Mouse (Mus musculus) gastrocnemius, postnatal 4 days (tissue): ENCODE data around the gene Elp5. TPM values are rescaled to one million over a fixed set of nuclear protein-coding genes. Genes with fewer than 3 reads are reported as not detected.
"Not testable (repeated sequence)": the region's sequence is repeated elsewhere in the genome, so short reads cannot be mapped to it uniquely, and the experiment has no call there.

Source experiments
- DNase-seq, 2 experiments: peaks; one replicate each; pipeline ENCODE4 v3.0.0; 2021 to 2022; ENCODE audit warnings: low spot score in 2 of 2, mixed read lengths in 2 of 2
- total RNA-seq, 2 experiments: library from RNA; stranded (reverse); gene quantifications; 2 replicates each; pipeline ENCODE4 v1.2.3; 2021

Elp5 gene
- total RNA-seq, 2 experiments from 2014 or later, result 61.9 to 63.7 TPM

GRCm38 (mm10) chr11:69936714-69937347 lies 45.5 kb downstream of the Elp5 start:
- DNase-seq, result no peak

- DNase-seq, result no peak
Measured at GRCm38 (mm10) chr11:69936156-69936555, 46.2 kb downstream of the Elp5 start.

- peak; percentile 53 to 76 for DNase-seq
Measured at GRCm38 (mm10) chr11:69935137-69935879, 47.0 kb downstream of the Elp5 start, which contains the start of gene Ybx2. Gene Ybx2, plus strand, starts transcription at chr11:69935796.

DNA sequence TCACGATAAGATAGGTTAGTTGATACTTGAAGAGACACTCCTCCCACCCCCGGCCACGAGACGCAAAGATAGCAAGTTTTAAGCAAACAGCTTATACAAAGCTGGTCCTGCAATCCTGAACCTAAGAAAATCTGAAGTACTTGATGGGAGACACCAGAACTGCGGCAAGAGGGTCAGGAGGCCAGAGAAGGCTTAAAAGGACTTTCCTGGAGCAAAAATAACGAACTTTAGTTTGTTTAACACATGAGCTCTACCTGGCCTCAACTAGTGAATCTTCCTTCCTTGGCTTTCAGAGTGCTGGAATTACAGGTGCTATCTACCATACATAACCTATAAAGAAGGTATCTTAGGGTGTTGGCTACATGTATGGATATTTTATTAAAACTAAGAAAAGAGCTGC lies 47.6 kb downstream of the Elp5 start:
- DNase-seq, result no peak

DNA sequence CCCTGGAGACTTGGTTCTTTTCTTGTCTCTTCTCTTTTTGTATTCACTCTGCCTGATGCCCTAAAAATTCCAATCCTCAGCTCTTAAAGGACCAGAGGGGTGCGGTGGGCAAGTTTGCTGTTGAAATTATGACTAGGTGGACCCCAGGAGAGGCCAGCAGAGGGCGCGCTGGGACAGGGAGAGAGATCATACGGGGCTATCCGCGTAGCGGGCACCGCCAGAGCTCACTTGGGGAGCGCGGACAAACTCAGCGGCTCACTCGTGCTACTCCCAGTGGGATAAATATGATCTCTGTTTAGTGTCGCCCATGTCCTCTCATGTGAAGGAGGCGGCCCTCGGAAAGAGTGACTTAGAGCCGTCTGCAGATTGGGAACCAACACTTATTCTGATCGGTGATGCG lies 48.1 kb downstream of the Elp5 start:
- peak; percentile 92 to 93 for DNase-seq

GRCm38 (mm10) chr11:69933066-69933465 lies 49.3 kb downstream of the Elp5 start:
- DNase-seq, result no peak

- DNase-seq, result no peak
Measured at GRCm38 (mm10) chr11:69932254-69932653, 50.1 kb downstream of the Elp5 start.

DNA sequence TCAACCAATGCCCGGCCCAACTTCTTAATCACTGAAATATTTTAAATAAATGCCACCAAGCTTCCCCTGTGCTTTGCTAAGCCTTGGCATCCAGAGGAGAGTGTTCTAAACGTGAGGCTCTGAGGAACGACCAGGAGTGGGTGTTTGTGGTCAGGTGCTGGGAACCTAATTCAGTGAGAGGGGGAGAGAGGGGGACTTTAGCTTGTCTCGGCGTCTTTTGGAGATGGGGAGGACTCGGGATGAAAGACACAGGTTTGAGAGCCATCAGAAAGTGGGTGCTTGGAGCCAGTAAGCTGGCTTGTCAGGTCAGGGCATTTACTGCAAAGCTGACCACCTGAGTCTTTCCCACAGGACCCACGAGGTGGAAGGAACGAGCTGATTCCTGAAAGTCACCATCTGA lies 50.5 kb downstream of the Elp5 start:
- no peak for DNase-seq

DNA sequence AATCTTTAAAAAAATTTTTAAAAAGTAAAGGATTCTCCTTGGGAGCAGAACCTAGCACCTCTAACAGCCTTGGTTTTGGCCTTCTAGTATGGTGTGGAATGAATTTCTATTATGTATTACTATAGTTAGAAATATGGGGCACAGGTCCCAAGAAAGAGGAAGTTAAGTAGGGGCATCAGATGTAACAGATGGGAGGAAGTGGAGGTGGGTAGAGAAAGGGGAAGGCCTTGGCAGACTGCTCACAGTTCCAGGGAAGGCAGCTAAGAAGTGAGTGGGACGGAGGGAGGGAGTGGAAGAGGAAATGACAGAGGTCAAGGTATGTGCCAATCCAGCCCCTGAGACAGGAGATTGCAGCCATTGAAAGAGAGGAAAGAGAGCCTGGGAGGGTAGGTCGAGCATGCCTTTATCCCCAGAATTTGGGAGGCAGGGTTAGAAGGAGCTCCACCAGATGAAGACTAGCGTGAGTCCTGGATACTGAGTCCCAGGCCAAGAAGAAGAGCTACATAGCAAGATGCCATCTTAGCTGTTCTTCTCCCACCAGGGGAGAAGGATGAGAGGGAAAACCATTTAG lies 51.3 kb downstream of the Elp5 start:
- DNase-seq, result no peak

DNA sequence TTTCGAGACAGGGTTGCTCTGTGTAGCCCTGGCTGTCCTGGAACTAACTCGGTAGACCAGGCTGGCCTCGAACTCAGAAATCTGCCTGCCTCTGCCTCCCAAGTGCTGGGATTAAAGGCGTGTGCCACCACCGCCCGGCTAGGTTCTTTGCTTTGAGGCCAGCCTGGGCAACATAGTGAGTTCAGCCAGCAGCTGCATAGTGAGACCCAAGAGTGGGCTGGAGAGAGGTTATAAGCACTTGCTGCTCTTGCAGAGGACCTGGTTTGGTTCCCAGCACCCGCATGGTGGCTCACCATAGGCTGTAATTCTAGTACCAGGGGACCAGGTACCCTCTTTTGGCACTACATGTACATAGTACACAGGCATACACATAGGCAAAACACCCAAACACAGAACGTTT lies 52.1 kb downstream of the Elp5 start:
- not testable (repeated sequence) for DNase-seq

DNA sequence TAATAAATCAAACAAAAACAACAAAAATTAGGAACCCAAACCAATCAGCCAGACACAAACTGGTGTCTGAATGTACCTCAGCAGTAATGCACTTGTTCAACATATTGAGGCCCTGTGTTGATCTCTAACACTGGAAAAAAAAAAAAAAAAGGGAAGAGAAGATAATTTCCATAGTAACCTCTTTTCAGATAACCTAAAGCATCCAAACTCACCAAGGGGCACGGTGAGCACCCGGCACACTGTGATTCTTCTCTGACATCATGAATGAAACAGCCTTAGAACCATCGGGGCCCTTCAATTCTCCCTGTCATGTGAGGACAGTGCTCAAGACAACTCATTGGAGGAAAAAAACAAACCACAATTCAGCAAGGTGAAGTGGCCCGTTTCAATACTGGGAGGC lies 52.6 kb downstream of the Elp5 start:
- no peak for DNase-seq

- no peak for DNase-seq
Measured at GRCm38 (mm10) chr11:69927501-69927900, 54.8 kb downstream of the Elp5 start.

GRCm38 (mm10) chr11:69922796-69923195 lies 59.5 kb downstream of the Elp5 start:
- DNase-seq, result no peak

- no peak for DNase-seq
Measured at GRCm38 (mm10) chr11:69922012-69922756, 60.1 kb downstream of the Elp5 start.

DNA sequence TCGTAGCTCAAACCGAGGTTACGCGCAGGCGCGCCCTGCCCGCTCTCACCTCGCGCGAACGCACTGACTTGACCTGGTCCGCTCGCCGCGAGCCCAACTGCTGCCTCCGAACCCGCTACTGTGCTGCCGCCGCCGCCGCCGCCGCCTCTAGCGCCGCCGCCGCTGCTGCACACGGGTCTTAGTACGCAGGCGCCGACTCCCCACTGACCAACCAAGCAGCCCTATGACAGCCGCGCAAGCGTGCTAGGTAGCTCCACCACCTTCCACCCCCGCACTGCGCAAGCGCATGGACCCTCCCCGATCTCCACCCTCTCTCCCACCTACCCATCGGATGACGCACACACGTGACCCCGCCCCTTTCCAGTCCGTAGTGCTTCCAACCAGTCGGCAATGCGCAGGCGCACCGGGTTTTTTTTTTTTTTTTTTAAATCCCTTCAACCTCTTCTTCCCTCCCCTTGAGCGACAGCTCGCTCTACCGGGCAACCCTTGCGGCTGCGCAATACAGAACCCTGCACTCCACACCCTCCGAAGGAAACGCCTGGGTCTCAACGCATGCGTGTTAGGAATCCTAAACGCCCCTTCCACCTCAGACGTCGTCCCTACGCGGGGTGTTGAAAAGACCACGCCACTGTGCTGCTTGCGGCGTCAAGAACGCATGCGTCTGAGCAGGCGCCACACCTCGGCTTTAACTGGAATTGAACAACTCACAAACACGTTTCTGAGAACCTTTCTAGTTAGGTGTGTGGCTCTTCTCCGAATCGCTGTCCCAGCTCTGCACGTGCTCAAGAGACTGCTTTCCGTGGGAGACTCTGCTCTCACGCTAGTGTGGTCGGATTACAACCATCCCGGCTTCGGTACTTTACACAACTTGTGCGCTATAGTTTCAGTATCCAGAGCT lies 61.0 kb downstream of the Elp5 start, which contains the start of gene Eif5a:
Gene Eif5a, minus strand, starts transcription at position 845 of the 898 bp plus-strand sequence.
- DNase-seq, result peak; percentile 100

DNA sequence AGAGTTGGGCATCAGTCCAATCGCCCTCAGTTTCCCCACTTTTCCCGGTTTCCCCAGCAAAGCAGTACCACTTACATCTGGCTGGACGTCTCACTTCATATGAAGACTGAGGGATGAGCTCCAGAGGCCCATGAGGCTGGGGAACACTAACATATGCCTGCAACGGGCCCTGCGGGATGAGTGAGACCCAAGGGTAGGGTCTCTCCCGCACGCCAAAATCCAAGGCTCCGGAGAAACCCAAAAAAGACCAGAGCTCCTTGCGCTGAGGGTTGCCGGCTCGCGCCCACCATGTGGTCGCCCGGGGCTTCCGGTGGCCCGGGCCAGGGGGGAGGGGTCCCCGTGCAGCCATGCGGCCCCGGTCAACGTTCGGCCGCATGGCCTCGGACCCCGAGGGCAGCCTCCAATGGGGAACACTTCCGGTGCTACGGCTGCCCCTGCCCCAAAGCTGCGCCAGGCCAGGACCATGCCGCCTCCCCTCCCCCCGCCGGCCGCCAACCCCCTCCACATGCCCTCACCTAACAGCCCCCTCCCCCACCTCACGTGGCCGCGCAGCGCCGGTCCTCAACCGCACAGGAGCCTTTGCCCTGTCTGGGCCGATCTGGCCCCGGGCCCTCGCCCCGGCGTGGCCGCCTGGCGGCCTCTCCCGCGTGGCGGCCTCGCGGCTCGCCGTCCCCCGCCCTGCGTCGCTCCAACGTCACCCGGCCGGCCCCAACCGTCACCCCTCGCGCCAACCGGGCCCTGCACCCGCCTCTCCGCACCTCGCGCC lies 61.9 kb downstream of the Elp5 start:
- DNase-seq, result peak; percentile 40 to 58

DNA sequence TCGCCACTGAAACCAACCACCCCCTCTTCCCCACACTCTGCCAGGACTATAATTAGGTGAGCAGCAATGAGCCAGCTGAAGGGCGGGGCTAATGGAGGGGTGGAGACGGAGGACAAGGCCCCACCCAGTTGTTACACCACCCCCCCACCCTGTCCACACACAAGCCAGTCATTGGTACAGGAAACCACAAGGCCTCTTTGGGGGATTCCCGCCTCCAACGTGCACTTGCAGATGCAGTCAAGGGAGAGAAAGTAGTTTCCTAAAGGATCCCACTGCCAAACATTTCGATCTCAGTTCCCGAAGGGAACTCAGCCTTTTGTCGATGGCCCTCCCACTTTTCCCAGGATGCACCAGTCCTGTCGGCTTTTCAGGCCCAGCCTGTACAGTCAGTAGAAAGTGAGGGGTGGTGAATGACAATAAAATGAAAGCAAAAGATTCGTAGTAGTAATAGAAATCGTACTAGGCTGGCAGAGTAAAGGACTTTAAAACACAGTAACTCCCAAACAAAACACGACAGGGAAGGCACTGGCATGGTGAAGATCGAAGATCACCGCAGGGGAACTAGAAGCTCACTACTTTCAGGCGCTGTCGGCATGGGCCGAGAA lies 62.6 kb downstream of the Elp5 start:
- peak in 1 of 2 experiments; percentile 78 for DNase-seq

DNA sequence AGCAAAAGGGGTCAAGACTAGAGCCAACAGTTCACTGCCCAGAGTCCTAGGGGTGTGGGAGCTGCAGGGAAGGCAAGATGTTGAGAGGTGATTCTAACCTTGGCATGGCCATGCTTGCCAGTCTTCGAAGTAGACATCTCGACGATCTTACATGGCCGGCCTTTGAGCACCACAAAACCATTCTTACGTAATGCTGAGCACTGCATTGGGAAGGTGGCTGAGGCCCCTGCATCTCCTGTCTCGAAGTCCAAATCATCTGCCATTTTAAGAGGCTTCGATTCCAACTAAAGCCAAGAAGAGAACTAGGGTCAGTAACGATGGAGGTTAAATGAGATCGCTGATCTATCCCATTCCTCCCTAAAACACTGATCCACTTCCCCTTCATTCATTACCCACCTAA lies 63.3 kb downstream of the Elp5 start:
- no peak for DNase-seq
